Mouse (Mus musculus) embryonic fibroblast, embryonic 13.5 days (primary cell): Measurements from ENCODE around the gene Ncoa1.

ENCODE experiments used
- CTCF ChIP-seq: IDR thresholded peaks from 2 replicates; pipeline ENCODE4 v1.5.1; 2011; ENCODE audit warnings: mild to moderate bottlenecking, control low read depth, low read length, moderate library complexity, borderline replicate concordance; ENCODE audit not compliant: insufficient read depth
- POLR2A ChIP-seq: IDR thresholded peaks from 2 replicates; pipeline ENCODE4 v1.6.1; 2011; ENCODE audit warnings: low read depth, mild to moderate bottlenecking, control low read depth, low read length, moderate library complexity

DNA sequence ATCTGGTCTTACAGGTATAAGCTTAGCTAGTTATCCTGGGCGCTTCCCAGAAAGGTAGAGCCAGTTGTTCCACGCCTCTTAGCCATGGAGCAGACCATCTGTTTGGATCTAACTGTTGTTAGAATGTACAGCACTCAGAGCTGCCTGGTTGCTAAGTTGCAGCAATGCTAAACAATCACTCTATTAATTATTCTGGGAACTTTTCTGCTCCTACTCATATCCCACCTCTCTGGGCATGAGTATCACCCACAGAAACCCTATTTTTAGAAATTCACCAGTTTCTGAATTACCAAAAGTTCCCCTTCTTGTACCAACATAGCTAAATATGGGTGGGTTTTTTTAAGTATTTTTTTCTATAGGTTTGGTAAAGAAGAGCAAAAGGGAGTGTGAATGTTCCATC is 43.4 kb downstream of the Ncoa1 start:
- no peak for TF ChIP-seq POLR2A
- no peak for TF ChIP-seq CTCF
